Mouse (Mus musculus) lung, postnatal 0 days (tissue): ENCODE results near the gene Dlgap4.

Source experiments
- CTCF ChIP-seq: IDR thresholded peaks from 2 replicates; pipeline ENCODE4 v1.5.1; 2016; ENCODE audit warnings: antibody characterized with exemption, mild to moderate bottlenecking
- EP300 ChIP-seq: IDR thresholded peaks from 2 replicates; pipeline ENCODE4 v1.6.1; 2016; ENCODE audit warnings: antibody characterized with exemption, mild to moderate bottlenecking, control low read depth

DNA sequence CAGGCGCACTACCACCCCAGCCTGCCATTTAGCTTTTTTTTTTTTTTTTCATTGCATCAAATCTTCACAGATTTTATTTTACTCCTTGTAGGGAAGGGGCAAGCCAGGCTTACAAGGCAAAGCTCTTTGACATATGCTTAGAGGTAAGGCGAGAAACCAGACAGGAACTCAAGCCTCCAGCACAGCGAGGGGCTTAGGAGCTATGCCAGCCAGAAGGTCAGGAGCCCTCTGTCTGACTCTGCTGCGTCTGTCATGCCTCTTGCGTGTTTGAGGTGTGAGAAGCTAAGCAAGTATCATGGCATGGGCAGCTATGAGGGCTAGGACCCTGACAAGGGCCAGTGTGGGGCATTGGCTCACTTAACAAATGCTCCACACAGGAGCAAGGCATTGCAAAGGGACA lies 53.8 kb downstream of the Dlgap4 start:
- TF ChIP-seq CTCF (no peak), EP300 (no peak)
